Mouse (Mus musculus): Measurements from ENCODE around the gene Fhad1.

The Fhad1 gene

DNA sequence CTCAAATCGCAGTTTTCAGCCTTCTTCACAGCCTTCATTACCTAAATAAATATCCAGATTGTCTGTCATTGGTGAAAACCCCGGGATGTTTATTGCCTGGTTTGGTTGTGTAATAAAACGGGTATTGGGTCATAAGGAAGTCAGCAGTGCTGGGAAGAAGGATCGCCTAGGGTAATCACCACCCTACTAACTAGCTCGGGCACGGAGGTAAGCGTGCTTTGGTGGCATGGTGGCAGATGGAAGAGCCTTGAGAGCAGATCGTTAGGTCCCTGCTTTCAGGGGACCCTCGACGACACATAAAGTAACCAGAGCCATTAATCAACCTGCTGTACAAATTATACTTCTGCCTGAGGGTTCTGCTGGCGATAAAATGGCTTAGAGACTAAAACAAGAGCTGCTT is 36.3 kb downstream of the Fhad1 start:
- DNase-seq (ENCODE audit: low read depth, low spot score) = no peak

DNA sequence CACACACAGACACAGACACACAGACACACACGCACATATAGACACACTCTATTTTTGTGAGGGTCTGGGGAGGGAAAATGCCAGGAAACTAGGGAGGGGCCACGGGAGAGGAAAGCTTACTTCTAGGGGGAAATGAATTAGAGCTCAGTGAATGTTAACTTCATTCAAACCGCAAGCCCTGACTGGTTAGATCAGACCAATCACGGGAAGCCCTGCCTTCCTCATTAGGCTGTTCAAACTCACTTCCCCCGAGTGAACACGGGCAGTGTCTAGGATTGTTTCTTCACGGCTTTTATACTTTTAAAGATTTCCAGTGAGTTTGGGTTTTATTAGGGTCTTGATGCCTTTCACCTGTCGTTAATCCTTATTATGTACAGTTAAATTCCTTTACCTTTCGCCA is 37.5 kb downstream of the Fhad1 start:
- no peak for DNase-seq (ENCODE audit: low read depth, low spot score)

DNA sequence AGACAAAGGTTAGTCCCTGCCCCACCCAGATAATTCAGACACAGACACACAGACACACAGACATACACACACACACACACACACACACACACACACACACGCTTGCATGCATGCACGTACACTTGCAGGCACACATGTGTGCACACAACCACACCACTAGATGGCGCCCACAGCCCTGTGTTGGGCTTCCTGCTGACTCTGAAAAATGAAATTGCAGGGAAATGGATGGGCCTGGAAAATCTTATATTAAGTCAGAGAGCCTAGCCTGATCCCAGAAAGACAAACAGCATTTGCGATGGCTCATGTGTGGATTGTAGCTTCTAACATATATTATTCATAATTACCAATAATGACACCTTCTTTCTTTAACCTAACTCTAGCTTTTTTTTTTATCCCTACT is 38.7 kb downstream of the Fhad1 start:
- DNase-seq (ENCODE audit: low read depth, low spot score) = peak; percentile 52

DNA sequence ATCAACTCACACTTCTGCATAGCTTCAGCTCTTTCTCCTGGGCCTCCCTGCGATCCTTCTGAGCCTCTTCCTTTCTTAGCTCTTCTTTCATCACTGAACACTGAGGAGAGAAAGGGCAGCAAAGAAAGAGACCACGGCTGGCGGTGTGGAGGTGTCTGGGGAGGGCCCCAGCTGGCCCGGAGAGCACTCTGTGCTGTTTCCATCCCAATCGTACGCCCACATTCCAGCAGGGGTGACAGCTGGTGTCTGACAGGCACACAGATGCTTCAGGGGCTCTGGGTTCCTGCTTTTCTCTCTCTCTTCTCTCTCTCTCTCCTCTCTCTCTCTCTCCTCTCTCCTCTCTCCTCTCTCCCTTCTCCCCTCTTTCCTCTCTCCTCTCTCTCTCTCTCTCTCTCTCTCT is 50.3 kb downstream of the Fhad1 start:
- no peak for DNase-seq (ENCODE audit: low read depth, low spot score)

DNA sequence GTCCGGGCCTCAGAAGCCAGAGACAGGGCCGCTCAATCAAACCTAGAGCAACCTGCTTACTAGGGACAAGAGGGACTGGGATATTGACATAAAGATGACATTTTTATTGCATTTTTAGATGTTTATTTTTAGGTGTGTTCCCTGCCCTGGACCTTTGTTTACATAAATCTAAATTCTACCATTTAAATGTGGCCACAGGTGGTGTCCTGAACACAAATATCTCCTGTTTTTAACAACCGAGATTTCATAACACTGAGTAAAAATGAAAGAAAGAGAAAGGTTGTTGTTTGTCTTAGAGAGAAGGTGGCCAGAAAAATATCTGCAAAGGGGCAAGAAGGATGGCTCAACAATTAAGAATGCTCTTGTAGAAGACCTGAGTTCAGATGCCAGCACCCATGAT is 51.0 kb downstream of the Fhad1 start:
- no peak for DNase-seq (ENCODE audit: low read depth, low spot score)

DNA sequence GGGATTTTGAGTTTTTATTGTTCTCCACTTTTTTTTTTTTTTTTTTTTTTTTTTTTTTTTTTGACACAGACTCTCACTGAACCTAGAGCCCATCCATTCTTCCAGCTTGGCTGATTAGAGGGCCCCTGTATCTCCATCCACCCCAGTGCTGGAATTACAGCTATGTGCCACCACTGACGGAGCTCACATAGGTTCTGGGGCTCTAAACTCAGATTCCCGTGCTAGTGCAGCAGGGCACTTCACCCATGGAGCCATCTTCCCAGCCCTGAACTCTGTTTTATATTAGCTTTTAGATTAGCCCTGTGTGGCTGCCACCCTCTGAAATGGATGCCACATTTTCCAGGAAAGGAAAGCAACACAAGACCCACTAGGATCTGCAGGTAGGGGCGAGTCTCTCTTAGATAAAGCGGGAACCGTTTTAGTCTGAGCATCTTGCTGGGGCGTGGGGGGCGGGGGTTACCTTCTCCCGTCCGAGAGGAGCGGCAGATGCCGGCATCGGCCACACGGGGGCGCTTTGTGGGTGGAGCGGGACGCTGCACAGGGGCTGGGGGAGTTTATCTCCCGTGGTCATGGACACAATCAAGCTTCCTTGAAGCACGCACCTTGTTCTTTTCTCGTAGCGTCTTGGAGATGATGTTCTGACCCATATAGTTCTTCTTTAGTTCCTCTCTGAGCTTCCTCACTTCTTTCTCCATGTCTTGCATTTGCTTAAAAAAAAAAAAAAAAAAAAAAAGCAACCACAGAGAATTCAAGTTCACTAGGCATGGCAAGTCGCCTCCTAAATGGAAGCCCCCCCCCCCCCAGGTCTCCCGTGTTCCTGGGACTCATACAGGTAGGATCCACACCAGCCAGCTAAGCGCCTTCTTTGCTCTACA is 51.8 kb downstream of the Fhad1 start:
- DNase-seq (ENCODE audit: low read depth, low spot score) = peak; percentile 54

DNA sequence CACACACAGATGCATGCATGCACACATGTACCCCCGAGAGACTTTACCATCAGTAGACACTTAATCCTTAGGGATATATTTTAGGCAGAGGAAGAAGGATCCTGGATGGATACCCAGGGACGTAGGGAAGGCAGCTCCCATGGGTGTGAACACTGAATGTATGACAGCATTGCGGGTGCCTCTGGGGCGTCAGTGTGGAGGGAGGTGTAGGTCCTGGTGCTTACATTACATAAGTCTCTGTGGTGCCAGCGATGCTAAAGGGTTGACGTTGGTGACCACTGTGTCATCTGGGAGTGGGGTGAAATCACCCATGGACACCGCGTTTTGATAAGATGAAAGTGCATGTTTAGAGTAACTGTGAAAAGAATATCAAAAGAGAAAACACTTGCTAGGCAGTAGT is 54.8 kb downstream of the Fhad1 start:
- no peak for DNase-seq (ENCODE audit: low read depth, low spot score)

DNA sequence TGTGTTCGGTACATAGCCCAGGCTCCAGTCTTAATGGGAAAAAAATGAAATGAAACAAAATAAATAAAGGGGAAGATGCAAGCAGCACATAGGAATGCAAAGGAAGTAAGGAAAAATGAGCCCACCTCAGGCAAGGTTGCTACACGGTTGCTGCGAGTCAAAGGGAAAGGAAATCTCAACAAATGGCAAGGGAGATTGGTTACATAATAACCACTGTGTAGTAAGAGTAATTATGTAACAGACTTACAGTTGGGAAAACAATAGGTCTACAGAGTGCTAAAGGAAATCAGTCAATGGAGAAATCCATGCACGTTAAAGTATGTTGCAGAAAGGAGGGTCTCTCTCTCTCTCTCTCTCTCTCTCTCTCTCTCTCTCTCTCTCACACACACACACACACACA is 55.3 kb downstream of the Fhad1 start:
- no peak for DNase-seq (ENCODE audit: low read depth, low spot score)

DNA sequence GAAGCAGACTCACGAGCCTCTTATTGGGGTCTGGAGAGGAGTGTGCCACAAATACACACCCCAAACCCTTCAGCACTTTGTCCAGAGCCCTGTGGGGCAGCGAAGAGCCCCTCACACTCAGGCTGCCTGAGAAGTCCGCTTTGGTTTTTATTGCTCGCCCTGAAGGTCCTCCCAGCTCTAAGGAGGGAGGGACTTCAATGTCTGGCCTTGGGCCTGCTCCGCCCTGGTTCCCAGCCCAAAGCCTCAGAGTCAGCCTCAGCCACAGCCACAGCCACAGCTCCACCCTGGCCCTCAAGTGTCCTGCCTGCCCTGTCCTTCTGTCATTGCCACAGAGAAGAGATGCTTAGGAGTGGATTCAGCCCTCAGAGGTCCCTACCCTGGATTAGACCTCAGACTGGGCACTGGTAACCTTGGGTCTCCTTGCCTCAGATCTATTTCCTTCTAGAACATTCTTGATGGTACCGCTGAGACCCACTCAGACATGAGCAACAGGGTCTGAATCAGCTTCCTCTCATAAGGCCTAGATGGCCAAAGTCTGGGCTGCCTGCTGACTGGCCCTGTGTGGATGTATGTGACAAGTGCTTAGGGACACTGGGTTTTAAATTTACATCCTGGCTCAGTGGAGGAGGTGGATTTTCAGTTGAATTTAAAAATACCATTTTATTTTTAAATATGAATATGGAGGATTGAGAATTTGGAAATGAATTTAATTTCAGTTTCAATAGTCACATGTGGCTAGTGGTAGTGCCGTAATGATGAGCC is 56.1 kb downstream of the Fhad1 start:
- no peak for DNase-seq (ENCODE audit: low read depth, low spot score)

DNA sequence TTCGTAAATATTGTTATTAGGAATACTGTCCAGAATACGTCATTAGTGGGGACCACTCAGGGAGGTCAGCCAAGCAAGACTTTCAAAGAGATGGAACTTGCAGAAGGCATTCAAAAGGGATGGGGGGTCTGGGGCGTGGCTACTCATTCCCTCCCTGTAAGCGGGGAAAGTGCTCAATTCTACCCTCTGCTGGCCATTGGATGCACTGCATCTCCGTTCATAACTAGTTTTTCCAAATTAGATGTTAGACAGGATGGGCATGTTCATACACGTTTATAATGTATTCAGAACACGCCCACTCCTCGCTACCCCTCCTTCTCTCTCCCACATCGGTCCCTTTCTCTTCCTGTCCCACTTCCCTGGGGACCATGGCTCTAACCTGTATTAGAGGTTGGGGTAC is 56.7 kb downstream of the Fhad1 start:
- peak; percentile 81 for DNase-seq (ENCODE audit: low read depth, low spot score)

DNA sequence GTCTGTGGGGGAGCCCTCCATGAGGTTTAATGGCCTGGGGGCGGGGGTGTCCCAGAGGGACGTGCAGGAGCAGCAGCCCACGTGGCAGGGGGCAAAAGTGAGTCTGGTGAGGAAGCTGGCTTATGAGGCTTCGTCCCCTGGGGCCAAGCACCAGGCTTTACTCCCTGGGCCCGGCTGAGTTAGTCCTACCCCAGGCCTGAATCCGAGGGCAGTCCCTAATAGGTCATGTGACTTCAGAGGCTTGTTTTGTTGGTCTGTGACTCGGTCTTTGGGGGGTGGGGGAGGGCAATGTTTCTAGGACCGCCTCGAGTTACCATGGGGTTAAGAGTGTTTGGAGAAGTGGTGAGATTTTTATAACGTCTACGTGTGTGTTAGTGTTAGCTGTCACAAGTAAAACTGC is 57.1 kb downstream of the Fhad1 start:
- DNase-seq (ENCODE audit: low read depth, low spot score) = no peak

DNA sequence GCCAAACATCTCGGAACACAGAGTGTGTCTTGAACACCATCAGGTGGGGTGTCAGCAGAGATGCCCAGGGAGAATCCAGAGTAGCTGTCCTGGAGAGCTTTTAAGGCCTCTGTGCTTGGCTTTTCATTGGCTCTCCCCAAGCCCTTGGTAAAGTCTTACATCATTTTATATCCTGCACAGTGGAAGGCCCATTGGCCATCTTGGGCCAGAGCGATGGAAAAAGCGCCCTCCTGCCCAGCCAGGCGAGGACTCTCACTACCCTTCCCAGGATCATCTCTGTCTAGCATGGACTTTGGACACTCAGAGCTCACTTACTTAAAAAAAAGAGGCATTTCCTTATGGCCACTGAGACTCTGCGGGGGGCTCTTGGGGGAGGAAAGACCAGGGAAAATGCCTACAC is 58.0 kb downstream of the Fhad1 start:
- no peak for DNase-seq (ENCODE audit: low read depth, low spot score)

DNA sequence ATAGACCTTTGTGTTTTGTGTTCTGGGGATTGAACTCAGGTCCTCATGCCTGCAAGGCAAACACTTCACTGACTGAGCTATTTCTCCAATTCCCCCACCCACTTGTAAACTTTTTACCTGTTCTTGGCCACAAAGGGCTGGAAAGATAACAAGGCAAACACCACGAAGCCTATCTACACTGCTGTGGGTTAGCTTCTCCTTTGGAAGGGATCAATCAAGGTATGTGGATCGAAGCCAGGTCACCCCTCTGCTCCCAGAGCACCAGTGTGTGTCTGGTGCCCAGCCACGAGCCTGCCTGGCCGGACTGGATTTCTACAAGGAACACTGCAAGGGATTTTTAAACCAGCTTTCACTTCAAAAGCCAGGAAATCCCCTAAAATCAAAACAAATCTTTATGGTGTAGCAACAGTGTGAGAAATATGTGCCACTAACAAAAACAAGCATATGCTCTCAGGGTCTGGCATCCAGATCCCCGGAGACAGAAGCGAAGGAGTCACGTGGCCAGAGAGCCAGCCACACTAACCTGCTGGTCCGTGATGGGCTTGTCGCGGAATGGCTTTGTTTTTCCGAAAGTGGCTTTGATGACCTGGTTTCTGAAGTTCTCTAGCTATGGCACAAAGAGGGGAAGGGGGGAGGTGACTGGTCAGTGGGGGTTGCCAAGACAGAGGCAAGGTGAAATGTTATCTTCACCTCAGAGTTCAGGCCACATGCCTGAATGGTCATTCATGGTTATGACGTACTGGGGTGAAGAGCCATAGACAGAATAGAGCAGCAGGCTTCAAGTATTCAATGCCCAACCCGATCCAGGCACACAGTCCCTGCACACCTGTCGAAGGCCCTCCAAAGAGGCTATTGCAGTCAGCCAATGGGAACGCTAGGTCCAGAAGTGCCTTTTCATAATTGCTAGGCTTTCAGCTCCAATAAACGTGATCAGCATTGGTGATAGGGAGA is 59.8 kb downstream of the Fhad1 start:
- no peak for DNase-seq (ENCODE audit: low read depth, low spot score)

DNA sequence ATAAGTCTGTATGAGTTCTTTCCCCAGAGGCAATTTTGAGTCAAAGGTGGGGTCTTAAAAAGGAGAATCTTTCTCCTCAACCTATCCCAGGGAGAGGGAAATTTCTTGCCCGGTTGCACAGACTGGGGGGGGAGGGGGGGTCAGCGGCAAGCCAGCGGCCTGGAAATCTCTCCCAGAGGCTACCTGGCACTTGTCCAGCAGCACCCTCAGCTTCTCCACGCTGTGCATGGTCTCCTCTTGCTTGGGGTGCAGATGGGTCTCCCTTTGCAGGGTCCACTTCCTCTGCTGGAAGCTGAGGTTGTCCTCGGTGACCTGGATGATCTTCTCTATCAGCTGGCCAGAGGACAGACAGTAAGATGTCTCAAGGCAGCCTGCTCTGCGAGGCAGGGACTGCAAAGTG is 61.0 kb downstream of the Fhad1 start:
- DNase-seq (ENCODE audit: low read depth, low spot score) = no peak

DNA sequence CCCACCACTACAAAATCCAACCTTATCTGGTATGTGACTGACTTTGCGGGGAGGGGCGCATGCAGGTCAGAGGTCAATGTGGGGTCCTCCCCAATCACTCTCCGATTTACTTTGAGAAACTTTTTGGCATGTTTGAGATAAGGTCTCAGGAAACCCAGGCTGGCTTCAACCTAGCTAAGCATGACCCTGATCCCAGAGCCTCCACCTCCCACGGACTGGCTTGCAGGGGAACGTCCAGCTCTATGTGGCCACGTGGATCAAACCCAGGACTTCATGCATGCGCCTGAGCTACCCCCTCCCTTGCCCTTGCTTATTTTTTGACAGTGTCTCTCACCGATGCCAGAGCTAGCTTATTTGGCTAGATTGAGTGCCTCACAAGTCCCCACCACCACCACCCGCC is 61.6 kb downstream of the Fhad1 start:
- no peak for DNase-seq (ENCODE audit: low read depth, low spot score)

DNA sequence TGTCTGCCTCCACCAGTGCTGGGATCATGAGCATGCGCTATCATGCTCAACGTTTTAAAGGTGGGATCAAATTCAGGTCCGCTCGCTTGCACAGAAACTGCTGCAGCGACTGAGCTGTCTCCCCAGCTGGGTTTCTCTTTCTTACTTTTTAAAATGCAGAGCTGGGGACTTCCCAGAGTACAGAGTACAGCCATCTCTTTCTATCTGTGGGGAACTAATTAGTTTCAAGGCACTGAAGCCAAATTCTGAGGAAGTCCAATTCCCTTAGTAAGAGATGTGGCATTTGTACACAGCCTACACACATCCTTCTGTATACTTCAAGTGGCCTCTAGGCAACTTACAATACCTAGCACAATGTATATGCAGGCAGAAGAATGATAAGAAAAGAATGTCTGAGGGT is 62.1 kb downstream of the Fhad1 start:
- no peak for DNase-seq (ENCODE audit: low read depth, low spot score)

DNA sequence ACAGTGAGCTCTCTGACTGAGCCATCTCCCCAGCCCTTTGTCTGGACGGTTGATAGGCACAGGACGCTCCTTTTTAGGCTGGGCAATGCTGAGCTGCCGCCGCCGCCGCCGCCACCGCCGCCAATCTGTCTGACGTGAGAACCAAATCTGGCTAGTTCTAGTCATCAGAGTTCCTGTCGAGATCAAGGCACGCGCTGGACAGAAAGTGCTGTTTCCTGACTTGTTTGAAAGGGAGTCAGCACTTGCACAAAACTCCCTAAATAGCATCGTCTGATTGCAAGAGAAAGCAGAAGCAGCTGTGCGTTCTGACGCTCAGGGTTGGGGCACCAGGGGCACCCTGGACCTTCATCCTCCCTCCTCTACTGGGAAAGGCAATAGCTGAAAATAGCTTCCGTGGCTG is 62.8 kb downstream of the Fhad1 start:
- DNase-seq (ENCODE audit: low read depth, low spot score) = no peak

DNA sequence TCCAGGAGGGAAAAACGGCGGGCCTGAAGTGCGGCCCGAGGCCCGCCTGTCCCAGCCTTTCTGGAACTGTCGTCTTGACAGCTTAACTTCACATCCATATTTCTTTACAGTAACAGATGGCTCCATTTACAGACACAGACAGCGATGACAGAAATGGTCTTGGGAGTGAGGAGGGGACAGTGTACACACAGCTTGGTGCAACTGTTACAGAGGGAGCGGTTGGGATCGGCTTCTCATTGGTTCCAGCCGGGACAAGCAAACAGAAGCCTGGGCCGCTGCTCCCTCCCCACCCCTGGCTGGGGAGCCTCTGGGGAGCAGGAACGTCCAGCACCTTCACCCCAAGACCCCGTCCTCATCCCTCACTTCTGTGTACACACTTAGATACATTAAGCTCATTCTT is 65.4 kb downstream of the Fhad1 start:
- DNase-seq (ENCODE audit: low read depth, low spot score) = no peak

DNA sequence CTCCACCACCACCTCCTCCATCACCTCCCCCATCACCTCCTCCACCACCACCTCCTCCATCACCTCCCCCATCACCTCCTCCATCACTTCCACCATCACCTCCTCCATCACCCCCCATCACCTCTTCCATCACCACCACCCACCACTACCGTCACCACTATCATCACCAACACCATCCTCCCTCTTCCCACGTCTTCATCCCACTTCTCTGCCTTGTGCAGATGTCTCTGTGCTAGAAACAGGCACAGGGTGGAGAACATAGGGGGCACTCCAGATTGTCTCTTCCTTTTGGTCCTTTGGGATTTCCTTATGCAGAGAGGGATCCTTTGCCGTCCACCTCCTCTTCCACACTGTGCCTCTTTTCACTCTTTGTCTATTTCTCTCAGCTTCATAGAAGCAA is 66.1 kb downstream of the Fhad1 start:
- DNase-seq (ENCODE audit: low read depth, low spot score) = no peak

DNA sequence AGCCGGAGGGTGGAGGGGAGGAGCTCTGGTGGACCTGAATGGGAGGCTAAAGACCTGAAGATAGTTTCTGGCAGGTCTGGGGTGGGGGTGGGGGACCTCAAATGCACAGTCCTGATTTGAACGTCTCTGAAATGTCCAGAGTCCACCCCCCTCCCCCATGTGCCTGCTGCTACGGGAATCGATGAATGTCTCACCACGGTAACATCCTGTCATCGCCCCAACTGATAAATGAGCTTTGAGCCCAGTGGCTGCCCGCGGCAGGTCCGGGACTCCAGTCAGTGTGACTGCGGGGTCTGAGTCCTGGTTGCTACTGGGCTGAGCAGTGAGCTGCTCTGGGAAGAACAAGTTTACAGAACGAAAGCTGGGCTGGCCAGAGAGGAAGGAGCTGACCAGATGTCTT is 72.5 kb downstream of the Fhad1 start:
- no peak for DNase-seq (ENCODE audit: low read depth, low spot score)

DNA sequence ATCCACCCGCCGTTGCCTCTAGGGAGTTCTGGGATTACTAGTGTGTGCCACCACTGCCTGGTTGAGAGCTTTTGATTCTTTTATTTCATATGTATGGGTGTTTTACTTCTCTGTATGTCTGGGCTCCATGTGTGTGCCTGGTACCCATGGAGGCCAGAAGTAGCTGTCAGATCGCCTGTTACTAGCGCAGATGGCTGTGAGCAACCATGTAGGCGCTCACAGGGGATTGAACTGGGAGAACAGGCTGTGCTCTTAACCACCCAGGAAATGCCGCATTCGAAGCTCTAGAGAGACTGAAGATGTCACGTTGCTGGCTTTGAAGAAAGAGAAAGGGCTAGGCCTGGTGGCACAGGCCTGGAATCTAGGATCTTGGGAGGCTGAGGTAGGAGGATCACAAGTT is 73.6 kb downstream of the Fhad1 start:
- no peak for DNase-seq (ENCODE audit: low read depth, low spot score)

DNA sequence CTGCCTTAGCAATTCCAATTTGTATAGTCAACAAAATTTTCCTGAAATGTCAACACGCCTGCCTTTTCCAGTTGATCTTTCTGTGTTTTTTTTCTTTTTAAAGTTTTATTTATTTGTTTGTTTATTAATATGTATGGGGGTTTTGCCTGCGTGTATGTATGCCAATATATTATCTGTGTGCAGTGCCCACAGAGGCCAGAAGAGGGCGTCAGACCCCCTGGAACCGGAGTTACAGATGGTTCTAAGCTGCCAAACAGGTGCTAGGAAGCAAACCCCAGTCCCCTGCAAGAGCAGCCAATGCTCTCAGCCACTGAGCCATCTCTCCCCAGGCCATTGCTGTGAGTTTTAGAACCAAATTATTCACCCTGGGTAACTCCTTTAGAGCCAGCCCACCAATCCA is 76.3 kb downstream of the Fhad1 start:
- no peak for DNase-seq (ENCODE audit: low read depth, low spot score)
